Mouse (Mus musculus): ENCODE data around the gene Inpp4b. TPM values are rescaled to one million over a fixed set of nuclear protein-coding genes. Genes with fewer than 3 reads are reported as not detected.
A peak's percentile ranks its signal among the peaks of the same experiment; 100 is the strongest.
"Not testable (repeated sequence)": the region's sequence is repeated elsewhere in the genome, so short reads cannot be mapped to it uniquely, and the experiment has no call there.

The Inpp4b gene
- polyA plus RNA-seq, 1 experiment from 2014 or later = 4.2 TPM

- peak; percentile 20; the same call in 1 of the 2 replicates for ATAC-seq (ENCODE audit: insufficient read depth, low FRiP score, low TSS enrichment)
- peaks cover 2% of the 10 kb centered on the region; the same call in 1 of the 2 replicates for H3K4me1 ChIP-seq (ENCODE audit: control insufficient read depth, insufficient read depth, low read length)
- no peaks in the 10 kb centered on the region for H3K27me3 ChIP-seq (ENCODE audit: control insufficient read depth, insufficient read depth, low read length)
- H3K4me2 ChIP-seq (ENCODE audit: low read depth) = no peak overlapping the region
- H3K4me3 ChIP-seq (ENCODE audit: low read depth, low read length) = no peak overlapping the region
- H3K27ac ChIP-seq (ENCODE audit: low read depth, low read length) = no peak overlapping the region
- no peak overlapping the region for H3K9ac ChIP-seq (ENCODE audit: low read length)
- no peaks in the 10 kb centered on the region for H3K36me3 ChIP-seq (ENCODE audit: control insufficient read depth, insufficient read depth, low read length)
- no peaks in the 10 kb centered on the region for H3K9me3 ChIP-seq (ENCODE audit: control insufficient read depth, low read length)
- DNase-seq (ENCODE audit: low spot score) = no peak
Measured at GRCm38 (mm10) chr8:81800792-81801191, 458.4 kb downstream of the Inpp4b start.

- Histone ChIP-seq H3K27me3 (ENCODE audit: control insufficient read depth, insufficient read depth, low read length) (no peaks in the 10 kb centered on the region), H3K9me3 (ENCODE audit: control insufficient read depth, low read length) (no peaks in the 10 kb centered on the region), H3K27ac (ENCODE audit: low read depth, low read length) (no peak overlapping the region), H3K9ac (ENCODE audit: low read length) (no peak overlapping the region), H3K4me1 (ENCODE audit: control insufficient read depth, insufficient read depth, low read length) (no peaks in the 10 kb centered on the region), H3K36me3 (ENCODE audit: control insufficient read depth, insufficient read depth, low read length) (no peaks in the 10 kb centered on the region), H3K4me3 (ENCODE audit: low read depth, low read length) (no peak overlapping the region), H3K4me2 (ENCODE audit: low read depth) (no peak overlapping the region)
- ATAC-seq (ENCODE audit: insufficient read depth, low FRiP score, low TSS enrichment) = peak; percentile 73
- peak; percentile 71 for DNase-seq (ENCODE audit: low spot score)
Measured at GRCm38 (mm10) chr8:81806797-81807196, 464.4 kb downstream of the Inpp4b start.

- ATAC-seq (ENCODE audit: insufficient read depth, low FRiP score, low TSS enrichment) (no peak), DNase-seq (ENCODE audit: low spot score) (no peak)
- H3K4me3 ChIP-seq (ENCODE audit: low read depth, low read length) = no peak overlapping the region
- no peaks in the 10 kb centered on the region for H3K9me3 ChIP-seq (ENCODE audit: control insufficient read depth, low read length)
- H3K27me3 ChIP-seq (ENCODE audit: control insufficient read depth, insufficient read depth, low read length) = no peaks in the 10 kb centered on the region
- H3K27ac ChIP-seq (ENCODE audit: low read depth, low read length) = no peak overlapping the region
- H3K4me1 ChIP-seq (ENCODE audit: control insufficient read depth, insufficient read depth, low read length) = peaks cover 3% of the 10 kb centered on the region; the same call in 1 of the 2 replicates
- no peak overlapping the region for H3K4me2 ChIP-seq (ENCODE audit: low read depth)
- no peaks in the 10 kb centered on the region for H3K36me3 ChIP-seq (ENCODE audit: control insufficient read depth, insufficient read depth, low read length)
- 53% methylated on average over 6 of the region's 6 CpGs for WGBS
- no peak overlapping the region for H3K9ac ChIP-seq (ENCODE audit: low read length)
Measured at GRCm38 (mm10) chr8:81807578-81807977, 465.2 kb downstream of the Inpp4b start.

- Histone ChIP-seq H3K9me3 (ENCODE audit: control insufficient read depth, low read length) (no peaks in the 10 kb centered on the region), H3K4me2 (ENCODE audit: low read depth) (no peak overlapping the region), H3K9ac (ENCODE audit: low read length) (no peak overlapping the region), H3K4me3 (ENCODE audit: low read depth, low read length) (no peak overlapping the region), H3K27ac (ENCODE audit: low read depth, low read length) (no peak overlapping the region), H3K36me3 (ENCODE audit: control insufficient read depth, insufficient read depth, low read length) (no peaks in the 10 kb centered on the region), H3K27me3 (ENCODE audit: control insufficient read depth, insufficient read depth, low read length) (no peaks in the 10 kb centered on the region), H3K4me1 (ENCODE audit: control insufficient read depth, insufficient read depth, low read length) (peaks cover 3% of the 10 kb centered on the region; the same call in 1 of the 2 replicates)
- 65% methylated on average over 1 of the region's 1 CpGs for WGBS
- DNase-seq (ENCODE audit: low spot score) (no peak), ATAC-seq (ENCODE audit: insufficient read depth, low FRiP score, low TSS enrichment) (no peak)
Measured at GRCm38 (mm10) chr8:81808406-81808805, 466.1 kb downstream of the Inpp4b start.

GRCm38 (mm10) chr8:81809414-81809813, 467.1 kb downstream of the Inpp4b start:
- not testable (repeated sequence) for H3K4me1 ChIP-seq (ENCODE audit: control insufficient read depth, insufficient read depth, low read length); H3K9ac ChIP-seq (ENCODE audit: low read length); H3K9me3 ChIP-seq (ENCODE audit: control insufficient read depth, low read length); H3K27ac ChIP-seq (ENCODE audit: low read depth, low read length); H3K4me2 ChIP-seq (ENCODE audit: low read depth); H3K36me3 ChIP-seq (ENCODE audit: control insufficient read depth, insufficient read depth, low read length); ATAC-seq (ENCODE audit: insufficient read depth, low FRiP score, low TSS enrichment); H3K27me3 ChIP-seq (ENCODE audit: control insufficient read depth, insufficient read depth, low read length); DNase-seq (ENCODE audit: low spot score); H3K4me3 ChIP-seq (ENCODE audit: low read depth, low read length)

GRCm38 (mm10) chr8:81812051-81812751, 469.8 kb downstream of the Inpp4b start:
- H3K9me3 ChIP-seq (ENCODE audit: control insufficient read depth, low read length) = no peaks in the 10 kb centered on the region
- H3K36me3 ChIP-seq (ENCODE audit: control insufficient read depth, insufficient read depth, low read length) = no peaks in the 10 kb centered on the region
- no peaks in the 10 kb centered on the region for H3K27me3 ChIP-seq (ENCODE audit: control insufficient read depth, insufficient read depth, low read length)
- peaks cover 3% of the 10 kb centered on the region; the same call in 1 of the 2 replicates for H3K4me1 ChIP-seq (ENCODE audit: control insufficient read depth, insufficient read depth, low read length)
- H3K9ac ChIP-seq (ENCODE audit: low read length) = no peak overlapping the region
- peak; percentile 38; the same call in 1 of the 2 replicates for ATAC-seq (ENCODE audit: insufficient read depth, low FRiP score, low TSS enrichment)
- H3K4me3 ChIP-seq (ENCODE audit: low read depth, low read length) = no peak overlapping the region
- no peak overlapping the region for H3K27ac ChIP-seq (ENCODE audit: low read depth, low read length)
- DNase-seq (ENCODE audit: low spot score) = peak; percentile 23
- 23% methylated on average over 3 of the region's 3 CpGs for WGBS
- no peak overlapping the region for H3K4me2 ChIP-seq (ENCODE audit: low read depth)

GRCm38 (mm10) chr8:81814742-81815141, 472.4 kb downstream of the Inpp4b start:
- H3K36me3 ChIP-seq (ENCODE audit: control insufficient read depth, insufficient read depth, low read length) = no peaks in the 10 kb centered on the region
- no peak overlapping the region for H3K27ac ChIP-seq (ENCODE audit: low read depth, low read length)
- H3K4me1 ChIP-seq (ENCODE audit: control insufficient read depth, insufficient read depth, low read length) = peaks cover 3% of the 10 kb centered on the region; the same call in 1 of the 2 replicates
- H3K4me2 ChIP-seq (ENCODE audit: low read depth) = no peak overlapping the region
- H3K27me3 ChIP-seq (ENCODE audit: control insufficient read depth, insufficient read depth, low read length) = no peaks in the 10 kb centered on the region
- no peak for ATAC-seq (ENCODE audit: insufficient read depth, low FRiP score, low TSS enrichment)
- H3K9ac ChIP-seq (ENCODE audit: low read length) = no peak overlapping the region
- no peak overlapping the region for H3K4me3 ChIP-seq (ENCODE audit: low read depth, low read length)
- DNase-seq (ENCODE audit: low spot score) = no peak
- H3K9me3 ChIP-seq (ENCODE audit: control insufficient read depth, low read length) = no peaks in the 10 kb centered on the region
- WGBS = 32% methylated on average over 3 of the region's 3 CpGs

- no peak for ATAC-seq (ENCODE audit: insufficient read depth, low FRiP score, low TSS enrichment)
- H3K9me3 ChIP-seq (ENCODE audit: control insufficient read depth, low read length) = no peaks in the 10 kb centered on the region
- H3K27ac ChIP-seq (ENCODE audit: low read depth, low read length) = no peak overlapping the region
- WGBS = 63% methylated on average over 4 of the region's 4 CpGs
- H3K4me3 ChIP-seq (ENCODE audit: low read depth, low read length) = no peak overlapping the region
- DNase-seq (ENCODE audit: low spot score) = no peak
- H3K9ac ChIP-seq (ENCODE audit: low read length) = no peak overlapping the region
- no peaks in the 10 kb centered on the region for H3K27me3 ChIP-seq (ENCODE audit: control insufficient read depth, insufficient read depth, low read length)
- no peak overlapping the region for H3K4me2 ChIP-seq (ENCODE audit: low read depth)
- H3K4me1 ChIP-seq (ENCODE audit: control insufficient read depth, insufficient read depth, low read length) = peaks cover 3% of the 10 kb centered on the region; the same call in 1 of the 2 replicates
- no peaks in the 10 kb centered on the region for H3K36me3 ChIP-seq (ENCODE audit: control insufficient read depth, insufficient read depth, low read length)
Measured at GRCm38 (mm10) chr8:81815551-81815950, 473.2 kb downstream of the Inpp4b start.

GRCm38 (mm10) chr8:81823121-81823520, 480.8 kb downstream of the Inpp4b start:
- no peaks in the 10 kb centered on the region for H3K4me1 ChIP-seq (ENCODE audit: control insufficient read depth, insufficient read depth, low read length)
- no peaks in the 10 kb centered on the region for H3K36me3 ChIP-seq (ENCODE audit: control insufficient read depth, insufficient read depth, low read length)
- H3K4me2 ChIP-seq (ENCODE audit: low read depth) = no peak overlapping the region
- no peak overlapping the region for H3K9ac ChIP-seq (ENCODE audit: low read length)
- H3K4me3 ChIP-seq (ENCODE audit: low read depth, low read length) = no peak overlapping the region
- no peaks in the 10 kb centered on the region for H3K27me3 ChIP-seq (ENCODE audit: control insufficient read depth, insufficient read depth, low read length)
- 86% methylated on average over 1 of the region's 1 CpGs for WGBS
- ATAC-seq (ENCODE audit: insufficient read depth, low FRiP score, low TSS enrichment) = no peak
- no peaks in the 10 kb centered on the region for H3K9me3 ChIP-seq (ENCODE audit: control insufficient read depth, low read length)
- no peak for DNase-seq (ENCODE audit: low spot score)
- H3K27ac ChIP-seq (ENCODE audit: low read depth, low read length) = no peak overlapping the region

Measured in neural tube, embryonic 11.5 days (tissue).